Mouse (Mus musculus) kidney, postnatal 10 days (tissue): ENCODE data around the gene Gfy.
"Not testable (repeated sequence)": the region's sequence is repeated elsewhere in the genome, so short reads cannot be mapped to it uniquely, and the experiment has no call there.

Experiments
- DNase-seq: peaks from one replicate; pipeline ENCODE4 v3.0.0; 2021; ENCODE audit warnings: mixed read lengths

The Gfy gene

GRCm38 (mm10) chr7:45165701-45166100 is 13.7 kb downstream of the Gfy start:
- DNase-seq, result no peak

- no peak for DNase-seq
Measured at GRCm38 (mm10) chr7:45164833-45165232, 14.5 kb downstream of the Gfy start.

GRCm38 (mm10) chr7:45163735-45164490 is 15.5 kb downstream of the Gfy start, which contains the start of gene Slc17a7:
Gene Slc17a7 (plus strand): TSS chr7:45163949.
- DNase-seq, result peak; percentile 59

- no peak for DNase-seq
Measured at GRCm38 (mm10) chr7:45162996-45163615, 16.3 kb downstream of the Gfy start.

GRCm38 (mm10) chr7:45162551-45162950 is 16.8 kb downstream of the Gfy start:
- DNase-seq, result no peak

- DNase-seq, result peak; percentile 93
Measured at GRCm38 (mm10) chr7:45161612-45162473, 17.5 kb downstream of the Gfy start.

GRCm38 (mm10) chr7:45160866-45161265 is 18.5 kb downstream of the Gfy start:
- DNase-seq, result no peak

- DNase-seq, result no peak
Measured at GRCm38 (mm10) chr7:45160316-45160800, 19.0 kb downstream of the Gfy start.

- DNase-seq, result no peak
Measured at GRCm38 (mm10) chr7:45158991-45159390, 20.4 kb downstream of the Gfy start.

- DNase-seq, result no peak
Measured at GRCm38 (mm10) chr7:45157459-45157858, 21.9 kb downstream of the Gfy start.

- no peak for DNase-seq
Measured at GRCm38 (mm10) chr7:45156206-45156605, 23.2 kb downstream of the Gfy start.

- DNase-seq, result no peak
Measured at GRCm38 (mm10) chr7:45155590-45155989, 23.8 kb downstream of the Gfy start.

- peak; percentile 79 for DNase-seq
Measured at GRCm38 (mm10) chr7:45154993-45155514, 24.3 kb downstream of the Gfy start.

GRCm38 (mm10) chr7:45154096-45154992 is 25.0 kb downstream of the Gfy start, which contains the start of the genes Pih1d1 and Aldh16a1:
Gene Pih1d1 (plus strand): TSS chr7:45154303.
Gene Aldh16a1 (minus strand): TSS chr7:45154584.
- peak; percentile 99 for DNase-seq

GRCm38 (mm10) chr7:45153586-45153985 is 25.8 kb downstream of the Gfy start:
- DNase-seq, result no peak

- not testable (repeated sequence) for DNase-seq
Measured at GRCm38 (mm10) chr7:45153052-45153451, 26.3 kb downstream of the Gfy start.

- DNase-seq, result peak; percentile 77
Measured at GRCm38 (mm10) chr7:45151303-45151702, 28.1 kb downstream of the Gfy start.

- DNase-seq, result no peak
Measured at GRCm38 (mm10) chr7:45150321-45150720, 29.0 kb downstream of the Gfy start.

- DNase-seq, result peak; percentile 79
Measured at GRCm38 (mm10) chr7:45149545-45149944, 29.8 kb downstream of the Gfy start.

- no peak for DNase-seq
Measured at GRCm38 (mm10) chr7:45148534-45149098, 30.8 kb downstream of the Gfy start.

GRCm38 (mm10) chr7:45147899-45148298 is 31.5 kb downstream of the Gfy start:
- DNase-seq, result peak; percentile 36
